Mouse (Mus musculus) stomach, postnatal 0 days (tissue): ENCODE data around the gene Slc9b1.

Experiments used
- CTCF ChIP-seq: IDR thresholded peaks from 2 replicates; pipeline ENCODE4 v1.5.1; 2016; ENCODE audit warnings: antibody characterized with exemption, low read depth, mild to moderate bottlenecking, moderate library complexity
- EP300 ChIP-seq: optimal IDR thresholded peaks from 2 replicates; pipeline ENCODE3; 2016; ENCODE audit warnings: antibody characterized with exemption

GRCm38 (mm10) chr3:135422856-135423607, 75.2 kb downstream of the Slc9b1 start:
- TF ChIP-seq CTCF (0 out of 2 replicates have a peak, but pooled peaks have one; percentile 7), EP300 (no peak)
